ENCODE assay signal across 8 mouse cellular contexts in the genomic region with DNA sequence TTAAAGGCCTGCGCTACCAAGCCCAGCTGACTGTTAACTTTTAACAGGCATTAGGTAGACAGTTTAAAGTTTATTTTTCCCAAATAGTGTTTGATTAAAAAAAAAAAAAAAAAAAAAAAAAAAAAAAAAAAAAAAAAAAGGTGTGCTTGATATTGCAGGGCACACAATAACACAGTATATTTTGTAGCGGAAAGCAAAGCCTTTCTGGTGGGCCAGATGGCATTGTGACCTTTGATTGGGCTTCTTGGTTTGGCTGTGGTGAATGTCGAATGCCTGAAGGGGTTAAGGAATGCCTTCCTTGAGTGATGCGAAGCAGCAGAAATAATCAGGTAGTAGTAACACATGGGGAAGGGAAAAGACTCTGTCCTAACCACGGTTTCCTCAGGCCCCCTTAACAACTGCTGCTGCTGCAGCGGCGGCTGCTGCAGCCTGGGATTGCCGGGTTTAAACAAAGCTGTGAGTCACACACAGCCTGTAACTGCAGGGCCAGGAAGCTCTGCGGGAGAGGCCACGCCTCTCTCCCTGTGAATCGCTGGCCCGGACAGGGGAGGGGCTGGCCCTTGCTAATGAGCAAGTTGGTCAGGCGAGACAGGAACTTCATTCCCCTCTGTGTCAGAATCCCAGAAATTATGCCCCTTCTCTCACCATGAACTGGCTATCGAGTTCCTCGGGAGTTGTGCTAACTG. TPM values are rescaled to one million over a fixed set of nuclear protein-coding genes. Genes with fewer than 3 reads are reported as not detected.
DNase-seq lines count a peak whose midpoint lies in the region; ATAC-seq and TF ChIP-seq lines count a peak whose summit lies in the region.

No protein-coding gene starts in this region.

- H3K9ac ChIP-seq in forebrain, embryonic 16.5 days (replicated peaks; ENCODE audit: low read depth, low read length): peak overlapping the region; percentile 47
- peak overlapping the region; percentile 55 for H3K9ac ChIP-seq in neural tube, embryonic 15.5 days (replicated peaks)

- 8% methylated on average over 15 of the region's 15 CpGs for WGBS in forebrain, embryonic 16.5 days
- WGBS in lung, adult 2 months: 8% methylated on average over 15 of the region's 15 CpGs
- WGBS in neural tube, embryonic 15.5 days: 7% methylated on average over 15 of the region's 15 CpGs

- H3K27me3 ChIP-seq in G1E (ENCODE audit: insufficient read depth, low read length): no peaks in the 10 kb centered on the region
- no peaks in the 10 kb centered on the region for H3K27me3 ChIP-seq in forebrain, embryonic 16.5 days (replicated peaks; ENCODE audit: control insufficient read depth, insufficient read depth, low read length)
- H3K27me3 ChIP-seq in neural tube, embryonic 15.5 days (replicated peaks): no peaks in the 10 kb centered on the region

- H3K36me3 ChIP-seq in G1E (replicated peaks): no peaks in the 10 kb centered on the region
- no peaks in the 10 kb centered on the region for H3K36me3 ChIP-seq in forebrain, embryonic 16.5 days (ENCODE audit: control insufficient read depth, insufficient read depth)
- no peaks in the 10 kb centered on the region for H3K36me3 ChIP-seq in neural tube, embryonic 15.5 days

- TF ChIP-seq CTCF in G1E (IDR thresholded peaks at IDR 0.05; ENCODE audit: low read depth, low read length): no peak
- TF ChIP-seq CTCF in lung, adult 2 months (IDR thresholded peaks at IDR 0.05; ENCODE audit: insufficient read depth, low read length): no peak

- H3K9me3 ChIP-seq in G1E (replicated peaks): peaks cover 3% of the 10 kb centered on the region; the same call in 1 of the 2 replicates
- no peaks in the 10 kb centered on the region for H3K9me3 ChIP-seq in forebrain, embryonic 16.5 days (ENCODE audit: control insufficient read depth, low read length)
- H3K9me3 ChIP-seq in neural tube, embryonic 15.5 days (replicated peaks): no peaks in the 10 kb centered on the region

- H3K27ac ChIP-seq in forebrain, embryonic 16.5 days (ENCODE audit: low read length): peak overlapping the region; percentile 77
- peak overlapping the region; percentile 84 for H3K27ac ChIP-seq in neural tube, embryonic 15.5 days (replicated peaks)

- no peak overlapping the region for H3K4me3 ChIP-seq in G1E (ENCODE audit: low read depth, low read length)
- peak overlapping the region; percentile 53 for H3K4me3 ChIP-seq in forebrain, embryonic 16.5 days (replicated peaks; ENCODE audit: low read length)
- H3K4me3 ChIP-seq in lung, adult 2 months (replicated peaks; ENCODE audit: extremely low read depth, low read depth, low read length): peak overlapping the region; percentile 86
- H3K4me3 ChIP-seq in neural tube, embryonic 15.5 days (replicated peaks): peak overlapping the region; percentile 56

- peak; percentile 69 for ATAC-seq in G1E (ENCODE audit: extremely low read depth, insufficient number of reproducible peaks, low FRiP score, poor library complexity, severe bottlenecking)
- peak; percentile 94 for ATAC-seq in forebrain, embryonic 16.5 days
- peak; percentile 93 for ATAC-seq in neural tube, embryonic 15.5 days (ENCODE audit: low FRiP score)

- TF ChIP-seq POLR2A in lung, adult 2 months (IDR thresholded peaks at IDR 0.05; ENCODE audit: borderline replicate concordance, extremely low read depth, low read depth, low read length): no peak; the same call in 1 of the 2 replicates

- no peak for DNase-seq in G1E (ENCODE audit: low spot score)
- peak; percentile 12 for DNase-seq in cerebellum, adult 11-12 months
- peak; percentile 74 for DNase-seq in heart, postnatal 25 days (ENCODE audit: low spot score)
- peak; percentile 24 to 54 for DNase-seq in layer of hippocampus, adult 18-20 months (ENCODE audit: low spot score in 2 of 2)
- no peak for DNase-seq in lung, adult 2 months
- peak; percentile 82 for DNase-seq in testis, postnatal 14 days (ENCODE audit: low spot score)

- intact Hi-C loops in heart, postnatal 25 days (cut with DNase I): loop anchor here (2.0 to 5.0 kb wide), 2 partner anchors 25 to 55 kb away; no protein-coding TSS in a partner anchor

- no peaks in the 10 kb centered on the region for H3K4me1 ChIP-seq in G1E (ENCODE audit: insufficient read depth, low read depth, low read length)
- H3K4me1 ChIP-seq in forebrain, embryonic 16.5 days (replicated peaks; ENCODE audit: control insufficient read depth, insufficient read depth, low read length): peaks cover 18% of the 10 kb centered on the region
- peaks cover 8% of the 10 kb centered on the region; the same call in 1 of the 2 replicates for H3K4me1 ChIP-seq in lung, adult 2 months (ENCODE audit: control insufficient read depth, insufficient read depth, low read length)
- peaks cover 17% of the 10 kb centered on the region for H3K4me1 ChIP-seq in neural tube, embryonic 15.5 days

- peak overlapping the region; percentile 77 for H3K4me2 ChIP-seq in forebrain, embryonic 16.5 days (ENCODE audit: low read length)
- H3K4me2 ChIP-seq in neural tube, embryonic 15.5 days: peak overlapping the region; percentile 88

RNA-seq across cellular contexts. Expression of gene Arhgap18, which starts 18.9 kb away (rescaled TPM):
- total RNA-seq in G1E (2014; fragmentation: Nextera tagmentation): not detected in 2 replicates
- 5.0 and 5.3 TPM in 2 replicates for total RNA-seq in G1E (2017)
- 0.03 and 0.04 TPM in 2 replicates for polyA plus RNA-seq in G1E (2012)
- polyA plus RNA-seq in forebrain, embryonic 16.5 days (2015; fragmentation: Nextera tagmentation; extraction: Ambion mirVana): 13.2 and 13.8 TPM in 2 replicates
- total RNA-seq in heart, postnatal 25 days (2021): 10 to 100 TPM; 18.2 to 22.6 TPM
- total RNA-seq in layer of hippocampus, adult 18-20 months (2021): 1 to 10 TPM; 3.8 to 6.9 TPM
- 2.5 and 3.9 TPM in 2 replicates for polyA plus RNA-seq in lung, adult 2 months (2012; rRNA removed)
- 11.7 and 15.3 TPM in 2 replicates for polyA plus RNA-seq in neural tube, embryonic 15.5 days (2015; fragmentation: Nextera tagmentation; extraction: Ambion mirVana)

Comparison
In these comparisons a context has a peak if more than half of its experiments do, and no peak if none do; other contexts are left out.
1. DNase-seq: peak in cerebellum, adult 11-12 months (single experiment), heart, postnatal 25 days (single experiment), layer of hippocampus, adult 18-20 months (2 of 2) and testis, postnatal 14 days (single experiment); none in G1E (single experiment) and lung, adult 2 months (single experiment).
2. Peak in every context shown above with its lines, with median percentiles within 50 percentile points of each other: ATAC-seq.